Mouse (Mus musculus) bone marrow, adult 2 months (tissue): Measurements from ENCODE around the gene Sar1a. TPM values are rescaled to one million over a fixed set of nuclear protein-coding genes. Genes with fewer than 3 reads are reported as not detected.

Experiments used
- H3K27ac ChIP-seq: fragments of 200-500 bp; 2 replicates; pipeline ENCODE4 v1.5.1; 2012; ENCODE audit warnings: low read depth, mild to moderate bottlenecking, control low read depth, inconsistent platforms, low read length; ENCODE audit not compliant: control insufficient read depth, poor library complexity, insufficient read depth
- H3K4me1 ChIP-seq: fragments of 200-500 bp; 2 replicates; pipeline ENCODE4 v1.6.1; 2011; ENCODE audit warnings: low read length; ENCODE audit not compliant: control insufficient read depth, insufficient read depth
- H3K4me3 ChIP-seq: fragments of 200-500 bp; replicated peaks from 2 replicates; pipeline ENCODE3; 2011; ENCODE audit warnings: mild to moderate bottlenecking, low read depth, low read length, control low read depth; ENCODE audit not compliant: control insufficient read depth
- CTCF ChIP-seq: fragments of 200-500 bp; IDR thresholded peaks from 2 replicates; pipeline ENCODE4 v1.5.1; 2011; ENCODE audit warnings: low read length, control low read depth; ENCODE audit not compliant: control insufficient read depth, insufficient read depth
- POLR2A ChIP-seq: fragments of 200-500 bp; IDR thresholded peaks from 2 replicates; pipeline ENCODE4 v1.6.1; 2011; ENCODE audit warnings: low read depth, mild to moderate bottlenecking, control low read depth, low read length, borderline replicate concordance; ENCODE audit not compliant: control insufficient read depth
- WGBS: fragments of 180-500 bp; shearing (Covaris S2); methylation state at CpG from one replicate; pipeline ENCODE4 v1.1.7; 2018; 5-methylcytosine and 5-hydroxymethylcytosine counted together
- polyA plus RNA-seq: library from polyadenylated mRNA; stranded (reverse); fragments of >200 nt; gene quantifications from 2 replicates; pipeline ENCODE4 v1.2.4, GENCODE M21; 2011; ENCODE audit warnings: low replicate concordance; ENCODE audit not compliant: missing spikeins, insufficient read depth, insufficient read length

Sar1a gene
- polyA plus RNA-seq, 1 experiment = 68.8 TPM

DNA sequence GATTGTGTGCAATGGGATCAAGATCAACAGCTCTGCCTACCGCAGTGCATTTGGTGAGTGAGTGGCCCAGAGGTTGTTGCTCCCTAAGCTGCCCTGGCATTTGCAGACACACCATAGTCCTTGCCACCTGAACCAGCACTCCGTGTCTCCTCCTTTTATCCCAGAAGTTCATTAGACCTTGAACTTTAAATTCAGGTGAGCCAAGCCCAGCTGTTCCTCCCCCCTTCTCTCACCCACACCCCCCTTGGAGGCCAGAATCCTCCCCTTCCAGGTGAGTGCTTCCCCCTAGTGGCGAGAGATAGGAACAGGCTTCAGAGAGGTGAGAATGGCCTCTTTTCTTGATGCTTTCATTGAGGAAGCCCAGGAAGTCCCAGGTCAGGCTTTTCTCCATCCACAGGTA lies 54.3 kb downstream of the Sar1a start:
- H3K4me1 ChIP-seq = no peaks in the 10 kb centered on the region
- 55% methylated on average over 3 of the region's 3 CpGs for WGBS
- H3K27ac ChIP-seq = no peak overlapping the region
- peak; percentile 74 for TF ChIP-seq CTCF
- TF ChIP-seq POLR2A = no peak
- H3K4me3 ChIP-seq = no peak overlapping the region

DNA sequence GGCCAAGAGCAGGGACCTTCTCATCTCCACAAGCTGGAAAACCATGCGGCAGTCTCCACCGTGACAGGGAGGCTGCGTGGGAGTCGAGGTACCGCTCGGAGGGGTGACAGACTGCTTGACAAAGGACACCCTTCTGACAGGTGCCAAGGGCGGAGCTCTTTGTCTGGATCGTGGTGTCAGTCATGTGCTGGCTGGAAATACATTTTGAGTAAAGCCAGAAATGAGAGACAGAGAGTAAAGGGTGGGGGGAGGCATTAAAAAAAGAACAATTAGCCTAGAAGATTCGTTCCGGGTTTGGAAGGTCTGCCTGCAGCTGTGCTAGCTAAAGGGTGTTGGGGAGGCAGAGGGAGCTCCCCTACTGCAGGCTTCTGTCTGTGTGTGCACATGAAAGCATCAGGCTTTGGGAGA lies 56.6 kb downstream of the Sar1a start:
- Histone ChIP-seq H3K4me1 (no peaks in the 10 kb centered on the region), H3K27ac (no peak overlapping the region), H3K4me3 (no peak overlapping the region)
- 84% methylated on average over 10 of the region's 10 CpGs for WGBS
- TF ChIP-seq CTCF = no peak
- TF ChIP-seq POLR2A = no peak

DNA sequence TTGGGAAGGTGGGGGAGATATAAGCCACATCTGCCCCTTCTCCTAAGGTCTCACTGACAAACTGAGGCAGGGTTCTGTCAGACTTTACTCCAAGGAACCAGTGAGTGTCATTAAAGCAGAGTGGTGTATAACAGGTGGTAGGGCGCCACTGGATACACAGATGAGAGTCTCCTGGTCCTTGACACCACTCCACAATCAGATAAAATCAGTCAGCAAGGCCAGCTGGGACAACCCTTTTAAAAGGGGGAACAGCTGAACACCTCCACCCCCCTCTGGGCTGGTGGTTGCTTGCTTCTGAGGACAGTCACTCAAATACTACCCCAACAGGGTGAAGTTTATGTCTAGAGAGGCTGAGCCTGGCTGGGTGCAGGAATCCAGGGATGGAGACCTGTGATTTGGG lies 57.4 kb downstream of the Sar1a start:
- no peaks in the 10 kb centered on the region for H3K4me1 ChIP-seq
- 85% methylated on average over 1 of the region's 1 CpGs for WGBS
- no peak overlapping the region for H3K27ac ChIP-seq
- TF ChIP-seq CTCF = no peak
- TF ChIP-seq POLR2A = no peak
- no peak overlapping the region for H3K4me3 ChIP-seq

DNA sequence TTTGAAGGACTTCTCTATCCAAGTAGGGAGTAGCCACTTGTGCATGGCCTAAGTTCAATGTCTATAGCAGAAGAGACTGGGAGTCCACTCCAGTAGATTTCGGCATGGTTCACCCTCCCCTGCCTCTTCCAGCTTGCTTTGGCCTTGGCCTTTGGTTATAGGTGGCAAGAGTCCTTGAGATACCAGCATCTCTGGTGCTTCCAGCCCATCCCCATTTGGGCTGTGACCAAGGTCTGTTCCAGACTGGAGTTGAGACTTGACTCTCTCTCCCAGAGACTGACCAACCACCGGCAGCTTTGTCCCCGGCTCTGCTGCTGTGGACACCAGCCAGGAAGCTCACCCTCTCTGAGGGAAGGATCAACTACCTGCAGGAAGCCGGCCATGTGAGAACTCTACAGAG lies 58.0 kb downstream of the Sar1a start:
- TF ChIP-seq CTCF = no peak
- no peak for TF ChIP-seq POLR2A
- Histone ChIP-seq H3K27ac (no peak overlapping the region), H3K4me3 (no peak overlapping the region), H3K4me1 (no peaks in the 10 kb centered on the region)
- WGBS = 90% methylated on average over 4 of the region's 4 CpGs

DNA sequence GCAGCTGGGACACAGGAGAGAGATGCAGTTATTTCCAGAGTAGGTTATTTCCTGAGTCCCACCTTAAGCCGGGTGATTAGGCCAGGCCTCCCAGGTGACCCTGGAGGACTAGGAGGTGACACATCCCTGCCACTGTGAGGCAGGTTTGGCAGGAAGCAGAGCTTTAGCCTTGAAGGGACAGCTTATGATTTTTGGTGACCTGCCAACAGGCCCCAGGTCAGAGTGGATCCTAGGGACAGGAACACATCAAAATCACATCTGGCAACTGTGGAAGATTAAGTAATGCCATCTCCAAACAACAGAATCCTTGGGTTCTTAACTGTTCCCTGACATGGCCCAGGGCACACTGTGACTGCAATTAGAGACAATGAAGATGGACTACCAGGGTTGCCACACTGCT lies 61.2 kb downstream of the Sar1a start:
- Histone ChIP-seq H3K4me1 (no peaks in the 10 kb centered on the region; the same call in 1 of the 2 replicates), H3K4me3 (no peak overlapping the region), H3K27ac (no peak overlapping the region)
- TF ChIP-seq CTCF (no peak), POLR2A (no peak)
- 86% methylated on average over 1 of the region's 1 CpGs for WGBS

DNA sequence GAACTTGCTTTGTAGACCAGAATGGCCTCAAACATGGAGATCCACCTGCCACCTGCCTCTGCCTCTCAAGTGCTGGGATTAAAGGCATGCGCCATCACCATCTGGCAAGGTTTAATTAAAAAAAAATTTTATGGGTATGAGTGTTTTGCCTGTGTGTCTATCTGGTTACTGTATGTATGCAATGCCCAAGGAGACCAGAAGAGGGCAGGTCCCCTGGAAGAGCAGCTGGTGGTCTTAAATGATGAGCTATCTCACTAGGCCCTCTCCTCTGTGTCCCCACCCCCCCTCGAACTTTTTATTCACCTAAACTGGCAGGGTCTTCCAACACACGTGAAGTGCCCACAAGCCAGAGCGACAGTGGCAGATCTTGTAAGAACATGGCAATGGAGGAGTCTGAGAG lies 61.8 kb downstream of the Sar1a start:
- TF ChIP-seq CTCF = no peak
- no peak for TF ChIP-seq POLR2A
- Histone ChIP-seq H3K27ac (no peak overlapping the region), H3K4me1 (no peaks in the 10 kb centered on the region; the same call in 1 of the 2 replicates), H3K4me3 (no peak overlapping the region)
- WGBS = 80% methylated on average over 4 of the region's 4 CpGs

DNA sequence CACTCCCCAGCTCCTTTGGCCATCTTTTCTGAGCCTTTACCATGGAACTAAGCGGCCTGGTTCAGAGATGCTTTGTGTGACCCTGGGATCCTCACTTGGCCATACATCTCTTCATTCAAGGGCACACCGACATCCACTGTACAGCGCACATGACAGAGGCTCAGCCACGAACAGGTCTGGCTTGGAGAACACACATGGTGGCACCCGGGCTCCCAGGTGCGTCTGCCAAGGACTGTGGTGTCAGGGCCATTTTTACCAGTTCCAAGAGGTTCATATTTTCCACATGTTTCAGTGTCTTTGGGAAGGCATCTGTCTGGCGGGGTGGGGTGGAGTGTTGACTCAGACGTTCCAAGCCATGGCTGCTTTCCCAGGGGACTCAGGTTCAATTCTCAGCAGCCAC lies 62.2 kb downstream of the Sar1a start:
- Histone ChIP-seq H3K27ac (no peak overlapping the region), H3K4me1 (no peaks in the 10 kb centered on the region; the same call in 1 of the 2 replicates), H3K4me3 (no peak overlapping the region)
- WGBS = 88% methylated on average over 8 of the region's 8 CpGs
- TF ChIP-seq POLR2A = no peak
- no peak for TF ChIP-seq CTCF

Other genes with a start within 250 kb of the Sar1a start
- gene Eif4ebp2, start 227.6 kb upstream of the Sar1a start, polyA plus RNA-seq = 25.6 and 39.8 TPM in 2 replicates
- 4.5 and 7.2 TPM in 2 replicates for gene Lrrc20, start 204.5 kb upstream of the Sar1a start, polyA plus RNA-seq
- gene Npffr1, start 84.8 kb upstream of the Sar1a start, polyA plus RNA-seq = 0.74 and 1.4 TPM in 2 replicates
- 11.7 and 19.7 TPM in 2 replicates for gene Ppa1, start 31.7 kb upstream of the Sar1a start, polyA plus RNA-seq
- gene Tysnd1, start 15.2 kb downstream of the Sar1a start, polyA plus RNA-seq = 12.3 and 29.2 TPM in 2 replicates
- 9.2 and 14.9 TPM in 2 replicates for gene Aifm2, start 35.0 kb downstream of the Sar1a start, polyA plus RNA-seq
- gene H2afy2, start 103.8 kb downstream of the Sar1a start, polyA plus RNA-seq = 0.45 and 3.9 TPM in 2 replicates